Mouse (Mus musculus) megakaryocyte, embryonic 14.5 days (primary cell): ENCODE measurements around the gene Ptpro. TPM values are rescaled to one million over a fixed set of nuclear protein-coding genes. Genes with fewer than 3 reads are reported as not detected.

ENCODE experiments used
- H3K27me3 ChIP-seq: replicated peaks from 2 replicates; pipeline ENCODE3; 2012; ENCODE audit warnings: inconsistent platforms
- H3K36me3 ChIP-seq: replicated peaks from 2 replicates; pipeline ENCODE3; 2012; ENCODE audit warnings: low read length, inconsistent platforms, mixed read lengths
- H3K4me1 ChIP-seq: 2 replicates; pipeline ENCODE4 v1.6.1; 2012; ENCODE audit warnings: inconsistent platforms
- H3K4me3 ChIP-seq: replicated peaks from 2 replicates; pipeline ENCODE3; 2012; ENCODE audit warnings: moderate library complexity, mild to moderate bottlenecking, inconsistent platforms
- H3K9me3 ChIP-seq: 2 replicates; pipeline ENCODE4 v1.6.1; 2012; ENCODE audit warnings: inconsistent platforms
- FLI1 ChIP-seq: IDR thresholded peaks from 2 replicates; pipeline ENCODE4 v1.6.1; 2012; ENCODE audit warnings: low read length, inconsistent platforms, mixed read lengths
- GATA1 ChIP-seq: IDR thresholded peaks from 3 replicates; pipeline ENCODE4 v1.6.1; 2012; ENCODE audit warnings: mixed read lengths, low read length, inconsistent platforms, borderline replicate concordance
- polyA plus RNA-seq: library from polyadenylated mRNA; stranded (reverse); fragments of >175 nt; gene quantifications from 2 replicates; pipeline ENCODE4 v1.2.3, GENCODE M21; 2012; ENCODE audit warnings: low replicate concordance; ENCODE audit not compliant: insufficient read depth

Gene Ptpro
- polyA plus RNA-seq, 1 experiment: 0.29 TPM

- H3K4me3 ChIP-seq: no peak overlapping the region
- no peaks in the 10 kb centered on the region for H3K36me3 ChIP-seq
- TF ChIP-seq GATA1: no peak
- no peak for TF ChIP-seq FLI1
- no peaks in the 10 kb centered on the region for H3K27me3 ChIP-seq
- no peaks in the 10 kb centered on the region; the same call in 1 of the 2 replicates for H3K4me1 ChIP-seq
- H3K9me3 ChIP-seq: 0 out of 2 replicates have a peak, but pooled peaks cover 10% of the 10 kb centered on the region
Measured at GRCm38 (mm10) chr6:137492582-137492981, 240.5 kb downstream of the Ptpro start.

- H3K27me3 ChIP-seq: no peaks in the 10 kb centered on the region
- H3K4me1 ChIP-seq: no peaks in the 10 kb centered on the region; the same call in 1 of the 2 replicates
- no peak overlapping the region for H3K4me3 ChIP-seq
- no peaks in the 10 kb centered on the region for H3K36me3 ChIP-seq
- TF ChIP-seq GATA1 (no peak), FLI1 (no peak)
- H3K9me3 ChIP-seq: 0 out of 2 replicates have a peak, but pooled peaks cover 10% of the 10 kb centered on the region
Measured at GRCm38 (mm10) chr6:137493211-137494135, 241.4 kb downstream of the Ptpro start.

- Histone ChIP-seq H3K27me3 (no peaks in the 10 kb centered on the region), H3K9me3 (0 out of 2 replicates have a peak, but pooled peaks cover 10% of the 10 kb centered on the region), H3K4me3 (no peak overlapping the region), H3K4me1 (no peaks in the 10 kb centered on the region; the same call in 1 of the 2 replicates), H3K36me3 (no peaks in the 10 kb centered on the region)
- TF ChIP-seq FLI1 (no peak), GATA1 (no peak)
Measured at GRCm38 (mm10) chr6:137494136-137494475, 242.0 kb downstream of the Ptpro start.

GRCm38 (mm10) chr6:137494801-137495200 is 242.7 kb downstream of the Ptpro start:
- Histone ChIP-seq H3K27me3 (no peaks in the 10 kb centered on the region), H3K4me1 (no peaks in the 10 kb centered on the region; the same call in 1 of the 2 replicates), H3K9me3 (0 out of 2 replicates have a peak, but pooled peaks cover 10% of the 10 kb centered on the region), H3K36me3 (no peaks in the 10 kb centered on the region), H3K4me3 (no peak overlapping the region)
- TF ChIP-seq FLI1 (no peak), GATA1 (no peak)

GRCm38 (mm10) chr6:137495233-137495632 is 243.1 kb downstream of the Ptpro start:
- H3K4me3 ChIP-seq: no peak overlapping the region
- H3K4me1 ChIP-seq: no peaks in the 10 kb centered on the region; the same call in 1 of the 2 replicates
- H3K9me3 ChIP-seq: 0 out of 2 replicates have a peak, but pooled peaks cover 10% of the 10 kb centered on the region
- H3K36me3 ChIP-seq: no peaks in the 10 kb centered on the region
- no peak for TF ChIP-seq GATA1
- TF ChIP-seq FLI1: no peak
- H3K27me3 ChIP-seq: no peaks in the 10 kb centered on the region

- Histone ChIP-seq H3K36me3 (no peaks in the 10 kb centered on the region), H3K27me3 (no peaks in the 10 kb centered on the region), H3K4me1 (no peaks in the 10 kb centered on the region; the same call in 1 of the 2 replicates), H3K4me3 (peak overlapping the region; percentile 54), H3K9me3 (0 out of 2 replicates have a peak, but pooled peaks cover 10% of the 10 kb centered on the region)
- TF ChIP-seq GATA1: no peak
- TF ChIP-seq FLI1: no peak
Measured at GRCm38 (mm10) chr6:137496562-137496961, 244.4 kb downstream of the Ptpro start.

GRCm38 (mm10) chr6:137497208-137497835 is 245.2 kb downstream of the Ptpro start:
- 0 out of 2 replicates have a peak, but pooled peaks cover 10% of the 10 kb centered on the region for H3K9me3 ChIP-seq
- no peaks in the 10 kb centered on the region for H3K27me3 ChIP-seq
- no peak overlapping the region for H3K4me3 ChIP-seq
- no peaks in the 10 kb centered on the region; the same call in 1 of the 2 replicates for H3K4me1 ChIP-seq
- TF ChIP-seq GATA1: no peak
- TF ChIP-seq FLI1: no peak
- no peaks in the 10 kb centered on the region for H3K36me3 ChIP-seq

- Histone ChIP-seq H3K4me3 (no peak overlapping the region), H3K9me3 (0 out of 2 replicates have a peak, but pooled peaks cover 6% of the 10 kb centered on the region), H3K36me3 (no peaks in the 10 kb centered on the region), H3K27me3 (no peaks in the 10 kb centered on the region), H3K4me1 (peaks cover 3% of the 10 kb centered on the region; the same call in 1 of the 2 replicates)
- TF ChIP-seq GATA1: no peak
- no peak for TF ChIP-seq FLI1
Measured at GRCm38 (mm10) chr6:137498781-137499180, 246.7 kb downstream of the Ptpro start.

GRCm38 (mm10) chr6:137503009-137503408 is 250.9 kb downstream of the Ptpro start:
- Histone ChIP-seq H3K36me3 (no peaks in the 10 kb centered on the region), H3K9me3 (no peaks in the 10 kb centered on the region), H3K4me1 (peaks cover 13% of the 10 kb centered on the region), H3K4me3 (no peak overlapping the region), H3K27me3 (no peaks in the 10 kb centered on the region)
- TF ChIP-seq FLI1 (no peak), GATA1 (no peak)
